Mouse (Mus musculus) forebrain, embryonic 10.5 days (tissue): Measurements from ENCODE around the gene Gm10961. TPM values are rescaled to one million over a fixed set of nuclear protein-coding genes. Genes with fewer than 3 reads are reported as not detected.

ENCODE experiments used
- DNase-seq: peaks from one replicate; pipeline ENCODE4 v3.0.0-alpha.2; 2017; ENCODE audit warnings: low spot score; ENCODE audit errors: extremely low spot score
- H3K27ac ChIP-seq: fragments of 300-500 bp; sonication (generic); 2 replicates; pipeline ENCODE4 v1.5.1; 2016; ENCODE audit warnings: mild to moderate bottlenecking
- H3K27me3 ChIP-seq: fragments of 300-500 bp; sonication (generic); 2 replicates; pipeline ENCODE4 v1.6.1; 2016; ENCODE audit warnings: mild to moderate bottlenecking; ENCODE audit not compliant: poor library complexity, severe bottlenecking
- H3K36me3 ChIP-seq: fragments of 300-500 bp; sonication (generic); replicated peaks from 2 replicates; pipeline ENCODE4 v1.6.1; 2016; ENCODE audit warnings: mild to moderate bottlenecking, moderate library complexity
- H3K4me1 ChIP-seq: fragments of 300-500 bp; sonication (generic); 2 replicates; pipeline ENCODE4 v1.6.1; 2016
- H3K4me3 ChIP-seq: fragments of 300-500 bp; sonication (generic); 2 replicates; pipeline ENCODE4 v1.5.1; 2016; ENCODE audit warnings: mild to moderate bottlenecking, moderate library complexity
- H3K9me3 ChIP-seq: fragments of 300-500 bp; sonication (generic); 2 replicates; pipeline ENCODE4 v1.6.1; 2016; ENCODE audit warnings: mild to moderate bottlenecking, moderate library complexity
- WGBS: fragments of 180-500 bp; shearing (Covaris S2); methylation state at CpG from one replicate; pipeline ENCODE4 v1.1.7; 2016; 5-methylcytosine and 5-hydroxymethylcytosine counted together
- polyA plus RNA-seq: library from polyadenylated mRNA; unstranded; fragments of >200 nt; fragmentation: Nextera tagmentation; extraction: Ambion mirVana; gene quantifications from 2 replicates; pipeline ENCODE4 v1.2.1, GENCODE M21; 2016

Gm10961 gene
- polyA plus RNA-seq, 1 experiment from 2014 or later, result not detected

GRCm38 (mm10) chr3:107622537-107622936, 8.6 kb upstream of the Gm10961 start:
- Histone ChIP-seq H3K4me3 (no peak overlapping the region), H3K27ac (no peak overlapping the region), H3K9me3 (no peaks in the 10 kb centered on the region), H3K27me3 (no peaks in the 10 kb centered on the region), H3K36me3 (peaks cover 100% of the 10 kb centered on the region), H3K4me1 (0 out of 2 replicates have a peak, but pooled peaks cover under 1% of the 10 kb centered on the region)
- DNase-seq, result no peak
- WGBS, result 98% methylated on average over 7 of the region's 7 CpGs

GRCm38 (mm10) chr3:107624424-107624823, 6.7 kb upstream of the Gm10961 start:
- no peak for DNase-seq
- Histone ChIP-seq H3K27me3 (no peaks in the 10 kb centered on the region), H3K36me3 (peaks cover 100% of the 10 kb centered on the region), H3K4me3 (no peak overlapping the region), H3K4me1 (peaks cover 5% of the 10 kb centered on the region; the same call in 1 of the 2 replicates), H3K27ac (no peak overlapping the region), H3K9me3 (no peaks in the 10 kb centered on the region)
- 92% methylated on average over 8 of the region's 8 CpGs for WGBS

- no peak overlapping the region for H3K27ac ChIP-seq
- H3K4me1 ChIP-seq, result peaks cover 13% of the 10 kb centered on the region
- 94% methylated on average over 8 of the region's 8 CpGs for WGBS
- no peak for DNase-seq
- H3K9me3 ChIP-seq, result no peaks in the 10 kb centered on the region
- no peak overlapping the region for H3K4me3 ChIP-seq
- peaks cover 95% of the 10 kb centered on the region for H3K36me3 ChIP-seq
- H3K27me3 ChIP-seq, result no peaks in the 10 kb centered on the region
These were observed 5.6 kb upstream of the Gm10961 start for GRCm38 (mm10) chr3:107625536-107625935.

- 92% methylated on average over 8 of the region's 8 CpGs for WGBS
- Histone ChIP-seq H3K36me3 (peaks cover 83% of the 10 kb centered on the region), H3K4me1 (peaks cover 17% of the 10 kb centered on the region), H3K27me3 (no peaks in the 10 kb centered on the region), H3K9me3 (no peaks in the 10 kb centered on the region), H3K4me3 (no peak overlapping the region), H3K27ac (no peak overlapping the region)
- no peak for DNase-seq
These were observed 4.4 kb upstream of the Gm10961 start for GRCm38 (mm10) chr3:107626751-107627150.

GRCm38 (mm10) chr3:107627641-107628040, 3.5 kb upstream of the Gm10961 start:
- Histone ChIP-seq H3K4me3 (no peak overlapping the region), H3K27ac (no peak overlapping the region), H3K9me3 (no peaks in the 10 kb centered on the region), H3K27me3 (no peaks in the 10 kb centered on the region), H3K36me3 (peaks cover 74% of the 10 kb centered on the region), H3K4me1 (peaks cover 23% of the 10 kb centered on the region)
- DNase-seq, result no peak
- 89% methylated on average over 7 of the region's 7 CpGs for WGBS

- no peaks in the 10 kb centered on the region for H3K9me3 ChIP-seq
- peaks cover 23% of the 10 kb centered on the region for H3K4me1 ChIP-seq
- H3K27ac ChIP-seq, result no peak overlapping the region
- DNase-seq, result no peak
- no peak overlapping the region for H3K4me3 ChIP-seq
- H3K27me3 ChIP-seq, result no peaks in the 10 kb centered on the region
- peaks cover 65% of the 10 kb centered on the region for H3K36me3 ChIP-seq
- WGBS, result 97% methylated on average over 2 of the region's 2 CpGs
These were observed 2.6 kb upstream of the Gm10961 start for GRCm38 (mm10) chr3:107628551-107628950.

- no peak overlapping the region for H3K27ac ChIP-seq
- peaks cover 23% of the 10 kb centered on the region for H3K4me1 ChIP-seq
- WGBS, result 100% methylated on average over 4 of the region's 4 CpGs
These were observed 1.7 kb upstream of the Gm10961 start for GRCm38 (mm10) chr3:107629411-107629810.

GRCm38 (mm10) chr3:107631523-107631958, 419 bp downstream of the Gm10961 start, which contains the start of gene Strip1:
Gene Strip1 (minus strand): TSS chr3:107631694.
- peak; percentile 96 for DNase-seq
- peaks cover 23% of the 10 kb centered on the region for H3K4me1 ChIP-seq
- WGBS, result under 1% methylated on average over 35 of the region's 35 CpGs
- peak within 1 kb of the TSS; percentile 100 for H3K4me3 ChIP-seq
- peaks cover 35% of the 10 kb centered on the region for H3K36me3 ChIP-seq
- peak within 1 kb of the TSS; percentile 99 for H3K27ac ChIP-seq
- no peaks in the 10 kb centered on the region for H3K9me3 ChIP-seq
- no peaks in the 10 kb centered on the region for H3K27me3 ChIP-seq

More at GRCm38 (mm10) chr3:107629411-107629810, 1.7 kb upstream of the Gm10961 start:
- H3K27me3 ChIP-seq, result no peaks in the 10 kb centered on the region
- peaks cover 56% of the 10 kb centered on the region for H3K36me3 ChIP-seq
- no peak overlapping the region for H3K4me3 ChIP-seq
- no peak for DNase-seq
- H3K9me3 ChIP-seq, result no peaks in the 10 kb centered on the region

- WGBS, result 96% methylated on average over 4 of the region's 4 CpGs
- DNase-seq, result no peak
These were observed 1.7 kb downstream of the Gm10961 start for GRCm38 (mm10) chr3:107632786-107633185.

GRCm38 (mm10) chr3:107633906-107634305, 2.8 kb downstream of the Gm10961 start:
- no peak overlapping the region for H3K4me3 ChIP-seq
- WGBS, result 87% methylated on average over 9 of the region's 9 CpGs

More at GRCm38 (mm10) chr3:107632786-107633185, 1.7 kb downstream of the Gm10961 start:
- Histone ChIP-seq H3K27me3 (no peaks in the 10 kb centered on the region), H3K36me3 (peaks cover 22% of the 10 kb centered on the region), H3K4me3 (no peak overlapping the region), H3K4me1 (peaks cover 20% of the 10 kb centered on the region), H3K27ac (no peak overlapping the region), H3K9me3 (no peaks in the 10 kb centered on the region)

GRCm38 (mm10) chr3:107635836-107636235, 4.7 kb downstream of the Gm10961 start:
- peaks cover 8% of the 10 kb centered on the region for H3K4me1 ChIP-seq
- no peak overlapping the region for H3K27ac ChIP-seq
- 62% methylated on average over 8 of the region's 8 CpGs for WGBS
- DNase-seq, result no peak
- H3K9me3 ChIP-seq, result no peaks in the 10 kb centered on the region
- no peak overlapping the region for H3K4me3 ChIP-seq
- H3K36me3 ChIP-seq, result no peaks in the 10 kb centered on the region
- H3K27me3 ChIP-seq, result no peaks in the 10 kb centered on the region

More at GRCm38 (mm10) chr3:107633906-107634305, 2.8 kb downstream of the Gm10961 start:
- peaks cover 18% of the 10 kb centered on the region for H3K4me1 ChIP-seq
- H3K9me3 ChIP-seq, result no peaks in the 10 kb centered on the region
- H3K27me3 ChIP-seq, result no peaks in the 10 kb centered on the region
- H3K27ac ChIP-seq, result no peak overlapping the region
- H3K36me3 ChIP-seq, result peaks cover 11% of the 10 kb centered on the region
- no peak for DNase-seq

GRCm38 (mm10) chr3:107636236-107636635, 5.1 kb downstream of the Gm10961 start:
- H3K27ac ChIP-seq, result no peak overlapping the region
- H3K9me3 ChIP-seq, result no peaks in the 10 kb centered on the region
- H3K36me3 ChIP-seq, result no peaks in the 10 kb centered on the region
- 77% methylated on average over 3 of the region's 3 CpGs for WGBS
- H3K4me3 ChIP-seq, result no peak overlapping the region
- H3K4me1 ChIP-seq, result peaks cover 6% of the 10 kb centered on the region
- H3K27me3 ChIP-seq, result no peaks in the 10 kb centered on the region
- DNase-seq, result no peak

- Histone ChIP-seq H3K27ac (no peak overlapping the region), H3K9me3 (no peaks in the 10 kb centered on the region), H3K27me3 (no peaks in the 10 kb centered on the region), H3K36me3 (no peaks in the 10 kb centered on the region), H3K4me3 (no peak overlapping the region), H3K4me1 (no peaks in the 10 kb centered on the region)
- WGBS, result 73% methylated on average over 5 of the region's 5 CpGs
- no peak for DNase-seq
These were observed 6.6 kb downstream of the Gm10961 start for GRCm38 (mm10) chr3:107637606-107638172.
